Mouse (Mus musculus) forebrain, embryonic 11.5 days (tissue): Measurements from ENCODE around the gene Dync2li1. TPM values are rescaled to one million over a fixed set of nuclear protein-coding genes. Genes with fewer than 3 reads are reported as not detected.

Source experiments
- ATAC-seq: fragments of 200-750 bp; cut with Nextera tagmentation; replicated peaks from 2 replicates; pipeline ENCODE4 v1.8.0; 2017; ENCODE audit warnings: moderate TSS enrichment; ENCODE audit not compliant: low FRiP score
- DNase-seq: peaks from one replicate; pipeline ENCODE4 v3.0.0-alpha.2; 2017; ENCODE audit warnings: low spot score
- H3K27ac ChIP-seq: fragments of 300-500 bp; sonication (generic); 2 replicates; pipeline ENCODE4 v1.5.1; 2014; ENCODE audit warnings: low read depth, low read length
- H3K27me3 ChIP-seq: fragments of 300-500 bp; sonication (generic); 2 replicates; pipeline ENCODE4 v1.6.1; 2014; ENCODE audit warnings: mild to moderate bottlenecking, low read length, mixed read lengths; ENCODE audit not compliant: control insufficient read depth, insufficient read depth
- H3K36me3 ChIP-seq: fragments of 300-500 bp; sonication (generic); 2 replicates; pipeline ENCODE4 v1.6.1; 2014; ENCODE audit warnings: mild to moderate bottlenecking, low read length, moderate library complexity, mixed read lengths; ENCODE audit not compliant: control insufficient read depth, insufficient read depth
- H3K4me1 ChIP-seq: fragments of 300-500 bp; sonication (generic); replicated peaks from 2 replicates; pipeline ENCODE4 v1.6.1; 2014; ENCODE audit warnings: low read length, mixed read lengths; ENCODE audit not compliant: control insufficient read depth, insufficient read depth
- H3K4me2 ChIP-seq: fragments of 300-500 bp; sonication (generic); 2 replicates; pipeline ENCODE4 v1.6.1; 2014; ENCODE audit warnings: low read depth, mild to moderate bottlenecking, low read length, moderate library complexity, mixed read lengths; ENCODE audit not compliant: severe bottlenecking
- H3K4me3 ChIP-seq: fragments of 300-500 bp; sonication (generic); 2 replicates; pipeline ENCODE4 v1.5.1; 2014; ENCODE audit warnings: low read depth, low read length
- H3K9ac ChIP-seq: fragments of 300-500 bp; sonication (generic); 2 replicates; pipeline ENCODE4 v1.6.1; 2014; ENCODE audit warnings: low read length
- H3K9me3 ChIP-seq: fragments of 300-500 bp; sonication (generic); 2 replicates; pipeline ENCODE4 v1.6.1; 2016; ENCODE audit warnings: low read length, mixed read lengths; ENCODE audit not compliant: control insufficient read depth
- WGBS: fragments of 180-500 bp; shearing (Covaris S2); extraction: QIAGEN DNeasy Blood & Tissue Kit; methylation state at CpG from one replicate; pipeline ENCODE4 v1.1.7; 2014; 5-methylcytosine and 5-hydroxymethylcytosine counted together
- polyA plus RNA-seq: library from polyadenylated mRNA; unstranded; fragments of >200 nt; fragmentation: Nextera tagmentation; extraction: Ambion mirVana; gene quantifications from 2 replicates; pipeline ENCODE4 v1.2.1, GENCODE M21; 2014

Dync2li1 gene
- polyA plus RNA-seq, 1 experiment from 2014 or later: 41.8 TPM

DNA sequence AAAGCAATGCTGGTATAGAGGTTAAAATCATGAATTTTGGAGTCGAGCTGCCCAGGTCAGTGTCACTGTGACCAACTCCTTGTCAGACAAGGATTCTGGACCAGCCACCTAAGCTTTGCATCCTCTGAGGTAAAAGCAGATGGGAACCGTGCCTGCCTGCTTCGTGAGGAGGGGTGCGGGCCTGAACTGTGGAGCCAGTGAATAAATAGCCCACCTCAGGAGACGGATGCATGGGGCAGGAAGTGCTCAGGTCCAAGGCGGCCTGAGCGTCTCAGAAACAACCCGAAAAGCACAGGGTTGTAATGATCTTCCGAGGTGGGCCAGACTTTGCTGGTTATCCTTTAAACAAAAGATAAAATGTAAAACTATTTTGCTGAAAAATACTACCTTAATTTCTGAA is 18.8 kb downstream of the Dync2li1 start:
- H3K27ac ChIP-seq: 0 out of 2 replicates have a peak overlapping the region, but pooled peaks have one; percentile 10

DNA sequence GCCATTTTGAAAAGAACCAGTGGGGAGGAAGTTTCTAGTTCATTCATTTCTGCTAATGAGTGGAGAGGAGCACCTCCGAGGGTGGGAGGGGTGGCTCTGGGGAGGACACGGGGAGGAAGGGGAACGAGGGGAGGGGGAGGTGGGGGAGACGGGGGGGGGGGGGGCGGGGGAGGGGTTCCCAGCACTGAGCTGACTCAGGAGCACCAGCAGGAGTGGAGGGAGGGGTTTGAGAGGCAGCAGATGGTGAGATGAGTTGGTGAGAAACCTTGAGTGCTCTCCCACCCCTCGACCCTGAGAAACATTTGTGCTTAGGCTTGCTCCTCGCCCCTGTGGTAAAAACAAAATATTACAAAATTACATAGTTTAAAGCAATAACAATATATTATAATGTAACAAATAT is 19.6 kb downstream of the Dync2li1 start:
- Histone ChIP-seq H3K4me1 (peaks cover 9% of the 10 kb centered on the region), H3K9me3 (no peaks in the 10 kb centered on the region), H3K27ac (no peak overlapping the region), H3K9ac (no peak overlapping the region), H3K4me2 (no peak overlapping the region), H3K36me3 (no peaks in the 10 kb centered on the region), H3K27me3 (no peaks in the 10 kb centered on the region), H3K4me3 (no peak overlapping the region)
- DNase-seq (peak; percentile 75), ATAC-seq (peak; percentile 69)
- 27% methylated on average over 3 of the region's 7 CpGs for WGBS

More for the DNA sequence above, 18.8 kb downstream of the Dync2li1 start:
- no peaks in the 10 kb centered on the region for H3K9me3 ChIP-seq
- no peaks in the 10 kb centered on the region for H3K36me3 ChIP-seq
- 20% methylated on average over 9 of the region's 9 CpGs for whole genome bisulfite sequencing
- no peak overlapping the region for H3K4me2 ChIP-seq
- DNase-seq (no peak), ATAC-seq (peak; percentile 60)
- H3K4me3 ChIP-seq: no peak overlapping the region
- H3K27me3 ChIP-seq: no peaks in the 10 kb centered on the region
- no peak overlapping the region; the same call in 1 of the 2 replicates for H3K9ac ChIP-seq
- peaks cover 9% of the 10 kb centered on the region for H3K4me1 ChIP-seq

DNA sequence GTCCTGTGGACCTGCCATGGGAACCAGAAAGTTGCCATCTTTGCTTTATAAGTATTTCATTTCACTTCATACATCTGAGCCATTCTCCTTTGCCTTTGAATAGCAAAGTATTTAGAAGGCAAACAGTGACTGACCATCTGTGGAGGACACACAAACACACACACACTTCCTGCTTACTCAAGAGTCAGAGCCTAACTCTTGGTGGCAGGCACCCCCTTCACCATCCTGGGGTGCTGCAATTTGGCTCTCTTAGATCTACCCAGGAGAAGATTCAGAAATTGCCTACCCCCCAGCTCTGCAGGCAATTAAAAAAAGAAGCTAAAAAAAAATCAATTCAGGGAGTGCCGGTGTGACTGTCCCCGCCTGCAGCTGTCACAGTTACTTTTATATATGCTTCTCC is 20.2 kb downstream of the Dync2li1 start:
- no peak for DNase-seq
- no peak for ATAC-seq
- no peaks in the 10 kb centered on the region for H3K36me3 ChIP-seq
- peaks cover 9% of the 10 kb centered on the region for H3K4me1 ChIP-seq
- no peak overlapping the region for H3K4me3 ChIP-seq
- WGBS: 74% methylated on average over 2 of the region's 2 CpGs
- H3K9me3 ChIP-seq: no peaks in the 10 kb centered on the region
- H3K27ac ChIP-seq: no peak overlapping the region
- no peak overlapping the region for H3K9ac ChIP-seq
- H3K27me3 ChIP-seq: no peaks in the 10 kb centered on the region
- no peak overlapping the region for H3K4me2 ChIP-seq

GRCm38 (mm10) chr17:84647630-84648029 is 21.3 kb downstream of the Dync2li1 start:
- H3K4me2 ChIP-seq: no peak overlapping the region
- H3K4me1 ChIP-seq: peaks cover 9% of the 10 kb centered on the region
- no peak overlapping the region for H3K4me3 ChIP-seq
- no peak overlapping the region for H3K9ac ChIP-seq
- H3K27ac ChIP-seq: no peak overlapping the region
- WGBS: 87% methylated on average over 4 of the region's 4 CpGs
- no peaks in the 10 kb centered on the region for H3K9me3 ChIP-seq
- ATAC-seq (no peak), DNase-seq (no peak)
- H3K27me3 ChIP-seq: no peaks in the 10 kb centered on the region
- no peaks in the 10 kb centered on the region for H3K36me3 ChIP-seq

DNA sequence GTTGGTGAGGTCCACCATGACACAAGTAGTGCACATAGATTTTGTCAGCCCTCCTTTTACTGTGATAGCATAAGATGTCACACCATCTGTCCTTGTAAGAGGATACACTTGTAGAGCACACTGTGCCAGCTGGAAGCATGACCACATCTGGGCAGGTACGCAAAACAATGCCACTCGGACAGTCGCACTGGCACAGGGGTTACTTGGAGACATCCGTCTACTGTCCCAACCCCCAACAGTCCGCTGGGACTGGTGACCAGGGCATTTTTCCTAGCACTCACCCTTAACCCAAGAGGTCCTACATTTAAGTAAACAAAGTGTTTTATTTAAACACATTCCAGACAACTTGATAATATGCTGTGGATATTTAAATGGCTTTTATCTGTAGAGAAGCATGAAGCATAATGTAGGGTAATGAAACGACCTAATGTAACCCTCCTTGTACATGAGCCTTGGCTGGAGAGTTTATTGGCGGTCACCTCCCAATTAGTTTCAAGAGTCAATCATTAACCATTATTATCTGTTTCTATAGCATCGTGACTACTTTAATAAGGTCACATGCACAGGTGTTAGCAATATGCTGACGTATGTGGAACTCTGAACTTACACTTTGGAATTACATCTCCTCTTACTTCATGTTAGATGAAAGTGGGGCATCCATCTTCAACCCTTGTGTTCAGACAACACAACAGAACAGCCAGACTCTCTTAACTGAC is 24.2 kb downstream of the Dync2li1 start:
- Histone ChIP-seq H3K9ac (no peak overlapping the region), H3K27ac (no peak overlapping the region), H3K9me3 (no peaks in the 10 kb centered on the region), H3K4me1 (peaks cover 2% of the 10 kb centered on the region; the same call in 1 of the 2 replicates), H3K27me3 (no peaks in the 10 kb centered on the region), H3K4me2 (no peak overlapping the region), H3K36me3 (no peaks in the 10 kb centered on the region), H3K4me3 (no peak overlapping the region)
- 89% methylated on average over 9 of the region's 9 CpGs for WGBS
- ATAC-seq (no peak), DNase-seq (no peak)

DNA sequence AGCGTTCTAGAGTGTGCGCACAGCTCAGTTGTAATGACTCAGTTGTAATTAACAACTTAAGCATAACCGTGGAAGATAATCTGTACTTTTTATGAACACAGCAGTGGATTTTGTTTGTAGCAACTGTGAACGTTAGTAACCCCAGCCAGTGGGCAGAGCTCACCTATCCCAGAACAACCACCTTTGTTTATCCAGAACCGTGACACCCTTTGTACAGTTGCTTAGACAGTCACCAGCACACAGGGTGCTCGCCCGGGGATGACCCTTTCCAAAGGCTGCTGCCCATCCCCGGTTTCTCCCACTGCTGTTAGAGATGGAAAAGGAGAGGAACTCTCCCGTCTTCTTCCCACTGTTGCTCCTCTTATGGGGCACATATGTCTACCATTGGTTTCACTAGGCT is 27.2 kb downstream of the Dync2li1 start:
- Histone ChIP-seq H3K4me1 (no peaks in the 10 kb centered on the region; the same call in 1 of the 2 replicates), H3K4me2 (no peak overlapping the region), H3K36me3 (no peaks in the 10 kb centered on the region), H3K27me3 (no peaks in the 10 kb centered on the region), H3K9me3 (no peaks in the 10 kb centered on the region), H3K9ac (no peak overlapping the region), H3K27ac (no peak overlapping the region), H3K4me3 (no peak overlapping the region)
- WGBS: 92% methylated on average over 9 of the region's 9 CpGs
- DNase-seq (no peak), ATAC-seq (no peak)

DNA sequence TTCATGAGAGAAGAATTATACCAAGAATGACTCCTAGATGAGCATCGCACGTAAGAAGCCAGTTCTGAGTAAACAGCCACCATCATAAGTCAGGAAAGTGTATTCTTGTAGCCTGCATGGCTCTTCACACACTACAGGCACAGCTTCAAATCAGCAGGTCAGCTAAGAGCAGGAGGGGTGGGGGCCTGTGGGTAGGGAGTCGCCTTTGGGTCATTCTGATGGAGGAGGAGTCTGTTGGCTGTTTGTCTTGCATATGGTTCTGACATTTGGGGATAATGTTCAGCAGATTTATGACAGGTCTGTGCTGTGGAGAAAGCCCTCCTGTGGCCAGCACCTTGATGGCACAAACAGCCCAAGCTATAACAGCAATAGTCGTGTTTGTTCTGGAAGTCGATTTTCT is 29.9 kb downstream of the Dync2li1 start:
- no peaks in the 10 kb centered on the region for H3K9me3 ChIP-seq
- no peaks in the 10 kb centered on the region; the same call in 1 of the 2 replicates for H3K4me1 ChIP-seq
- DNase-seq (no peak), ATAC-seq (no peak)
- no peaks in the 10 kb centered on the region for H3K27me3 ChIP-seq
- H3K9ac ChIP-seq: no peak overlapping the region
- H3K4me3 ChIP-seq: no peak overlapping the region
- 83% methylated on average over 5 of the region's 5 CpGs for WGBS
- H3K27ac ChIP-seq: no peak overlapping the region
- H3K36me3 ChIP-seq: no peaks in the 10 kb centered on the region
- no peak overlapping the region for H3K4me2 ChIP-seq

GRCm38 (mm10) chr17:84656653-84657421 is 30.5 kb downstream of the Dync2li1 start:
- H3K4me1 ChIP-seq: no peaks in the 10 kb centered on the region; the same call in 1 of the 2 replicates
- no peak overlapping the region for H3K9ac ChIP-seq
- no peak overlapping the region for H3K4me3 ChIP-seq
- no peaks in the 10 kb centered on the region for H3K27me3 ChIP-seq
- 81% methylated on average over 19 of the region's 19 CpGs for WGBS
- no peaks in the 10 kb centered on the region for H3K36me3 ChIP-seq
- DNase-seq (no peak), ATAC-seq (no peak)
- H3K9me3 ChIP-seq: no peaks in the 10 kb centered on the region
- H3K4me2 ChIP-seq: no peak overlapping the region
- no peak overlapping the region for H3K27ac ChIP-seq
